Mouse (Mus musculus): ENCODE data around the gene Ddx5. TPM values are rescaled to one million over a fixed set of nuclear protein-coding genes. Genes with fewer than 3 reads are reported as not detected.
A peak's percentile ranks its signal among the peaks of the same experiment; 100 is the strongest.
"Not testable (repeated sequence)": the region's sequence is repeated elsewhere in the genome, so short reads cannot be mapped to it uniquely, and the experiment has no call there.

Ddx5 gene
- polyA plus RNA-seq, 1 experiment from 2014 or later: 515 TPM

DNA sequence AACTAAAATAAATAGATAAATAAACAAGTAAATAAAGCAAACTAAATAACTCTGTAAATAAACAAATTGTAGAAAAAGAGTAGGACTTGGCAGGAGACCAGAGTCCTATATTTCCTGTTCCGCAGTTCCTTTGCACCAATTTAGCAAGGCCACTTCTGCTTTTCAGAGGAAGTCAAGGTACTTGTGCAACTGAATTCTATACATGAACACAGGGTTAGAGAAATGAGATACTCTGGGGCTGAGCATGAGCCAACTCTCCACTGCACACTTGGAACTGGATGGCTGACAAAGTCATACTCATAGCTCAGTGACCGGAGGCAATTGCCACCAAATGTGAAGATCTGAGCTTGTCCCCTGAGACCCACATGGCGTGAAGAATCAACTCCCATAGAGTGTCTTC is 30.0 kb downstream of the Ddx5 start:
- 0 out of 2 replicates have a peak, but pooled peaks cover 3% of the 10 kb centered on the region for H3K4me1 ChIP-seq (ENCODE audit: control insufficient read depth, insufficient read depth, low read length)
- H3K36me3 ChIP-seq (ENCODE audit: control insufficient read depth, insufficient read depth, low read length): no peaks in the 10 kb centered on the region
- ATAC-seq (ENCODE audit: low FRiP score) (no peak), DNase-seq (ENCODE audit: low spot score, missing footprints) (no peak)
- 97% methylated on average over 3 of the region's 3 CpGs for WGBS
- no peaks in the 10 kb centered on the region for H3K27me3 ChIP-seq (ENCODE audit: control insufficient read depth, insufficient read depth, low read length)
- no peak overlapping the region for H3K9ac ChIP-seq (ENCODE audit: low read length)
- no peak overlapping the region for H3K4me3 ChIP-seq (ENCODE audit: low read depth, low read length)
- H3K27ac ChIP-seq (ENCODE audit: low read depth, low read length): no peak overlapping the region
- H3K9me3 ChIP-seq (ENCODE audit: control insufficient read depth, low read length): no peaks in the 10 kb centered on the region
- no peak overlapping the region for H3K4me2 ChIP-seq

DNA sequence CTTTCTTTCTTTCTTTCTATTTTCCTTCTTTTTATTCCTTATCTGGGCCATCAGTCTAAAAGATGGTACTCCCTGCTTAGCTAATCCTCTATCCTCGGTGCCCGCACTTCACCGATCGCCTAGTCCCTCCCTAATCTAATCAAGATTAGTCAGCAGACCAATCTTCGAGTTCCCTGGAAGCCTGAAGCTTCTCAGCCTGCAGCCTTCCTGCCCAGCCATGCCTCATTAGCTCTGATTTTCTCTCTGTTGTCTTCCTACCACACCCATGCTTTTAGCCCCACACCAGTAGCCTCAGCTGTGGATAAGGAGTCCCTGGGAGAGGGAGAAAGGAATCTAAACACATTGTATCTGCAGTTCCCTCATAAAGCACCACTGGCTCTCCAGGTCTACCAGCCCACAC is 33.4 kb downstream of the Ddx5 start:
- Histone ChIP-seq H3K4me2 (no peak overlapping the region), H3K27me3 (ENCODE audit: control insufficient read depth, insufficient read depth, low read length) (no peaks in the 10 kb centered on the region), H3K27ac (ENCODE audit: low read depth, low read length) (no peak overlapping the region), H3K36me3 (ENCODE audit: control insufficient read depth, insufficient read depth, low read length) (no peaks in the 10 kb centered on the region), H3K4me3 (ENCODE audit: low read depth, low read length) (no peak overlapping the region), H3K9ac (ENCODE audit: low read length) (no peak overlapping the region), H3K4me1 (ENCODE audit: control insufficient read depth, insufficient read depth, low read length) (no peaks in the 10 kb centered on the region), H3K9me3 (ENCODE audit: control insufficient read depth, low read length) (no peaks in the 10 kb centered on the region)
- ATAC-seq (ENCODE audit: low FRiP score) (no peak), DNase-seq (ENCODE audit: low spot score, missing footprints) (no peak)
- 18% methylated on average over 5 of the region's 5 CpGs for WGBS

DNA sequence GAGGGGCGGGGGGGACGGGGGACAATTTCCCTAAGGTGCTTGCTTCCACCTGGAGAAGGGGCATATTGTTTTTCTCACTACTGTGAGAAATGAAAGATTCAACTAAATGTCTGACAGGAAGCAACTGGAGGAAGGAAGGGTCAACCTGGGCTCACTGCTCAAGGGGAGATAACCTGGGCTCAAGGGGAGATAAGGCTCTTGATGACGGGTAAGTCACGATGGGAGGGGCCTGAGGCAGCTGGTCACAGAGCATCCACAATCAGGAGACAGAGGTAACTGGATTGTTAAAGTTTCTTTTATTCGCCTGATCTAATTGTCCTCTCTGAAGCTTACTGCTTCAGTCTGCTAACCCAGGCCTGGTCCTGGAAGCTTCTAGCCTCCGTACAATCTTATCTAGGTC is 35.7 kb downstream of the Ddx5 start:
- DNase-seq (ENCODE audit: low spot score, missing footprints) (no peak), ATAC-seq (ENCODE audit: low FRiP score) (no peak)
- H3K27ac ChIP-seq (ENCODE audit: low read depth, low read length): no peak overlapping the region
- 91% methylated on average over 6 of the region's 6 CpGs for WGBS
- no peak overlapping the region for H3K4me3 ChIP-seq (ENCODE audit: low read depth, low read length)
- no peak overlapping the region for H3K4me2 ChIP-seq
- H3K27me3 ChIP-seq (ENCODE audit: control insufficient read depth, insufficient read depth, low read length): no peaks in the 10 kb centered on the region
- no peaks in the 10 kb centered on the region for H3K9me3 ChIP-seq (ENCODE audit: control insufficient read depth, low read length)
- H3K4me1 ChIP-seq (ENCODE audit: control insufficient read depth, insufficient read depth, low read length): no peaks in the 10 kb centered on the region
- H3K36me3 ChIP-seq (ENCODE audit: control insufficient read depth, insufficient read depth, low read length): no peaks in the 10 kb centered on the region
- H3K9ac ChIP-seq (ENCODE audit: low read length): no peak overlapping the region

DNA sequence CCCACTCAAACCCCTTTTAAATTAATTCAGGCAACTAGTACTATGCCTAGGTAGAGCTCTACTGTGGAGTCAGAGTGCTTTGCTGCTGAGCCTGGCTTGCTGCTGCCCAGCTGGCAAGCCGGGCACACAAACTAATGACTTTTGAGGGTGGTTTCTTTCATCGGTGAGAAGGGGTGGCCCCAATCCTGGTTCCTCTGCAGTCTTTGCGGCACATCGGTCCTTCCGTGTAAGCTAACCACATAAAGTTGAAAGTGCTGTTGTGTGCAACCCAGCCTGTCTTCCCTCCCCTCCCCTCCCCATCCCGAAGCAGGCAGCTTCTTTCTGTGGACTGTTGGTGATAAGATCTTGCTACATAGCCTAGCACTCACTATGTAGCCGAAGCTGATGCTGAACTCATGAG is 36.9 kb downstream of the Ddx5 start:
- H3K27ac ChIP-seq (ENCODE audit: low read depth, low read length): no peak overlapping the region
- no peak overlapping the region for H3K4me3 ChIP-seq (ENCODE audit: low read depth, low read length)
- H3K4me1 ChIP-seq (ENCODE audit: control insufficient read depth, insufficient read depth, low read length): no peaks in the 10 kb centered on the region
- H3K9me3 ChIP-seq (ENCODE audit: control insufficient read depth, low read length): no peaks in the 10 kb centered on the region
- WGBS: 94% methylated on average over 7 of the region's 7 CpGs
- H3K36me3 ChIP-seq (ENCODE audit: control insufficient read depth, insufficient read depth, low read length): no peaks in the 10 kb centered on the region
- H3K9ac ChIP-seq (ENCODE audit: low read length): no peak overlapping the region
- H3K27me3 ChIP-seq (ENCODE audit: control insufficient read depth, insufficient read depth, low read length): no peaks in the 10 kb centered on the region
- no peak for DNase-seq (ENCODE audit: low spot score, missing footprints)
- no peak overlapping the region for H3K4me2 ChIP-seq
- no peak for ATAC-seq (ENCODE audit: low FRiP score)

DNA sequence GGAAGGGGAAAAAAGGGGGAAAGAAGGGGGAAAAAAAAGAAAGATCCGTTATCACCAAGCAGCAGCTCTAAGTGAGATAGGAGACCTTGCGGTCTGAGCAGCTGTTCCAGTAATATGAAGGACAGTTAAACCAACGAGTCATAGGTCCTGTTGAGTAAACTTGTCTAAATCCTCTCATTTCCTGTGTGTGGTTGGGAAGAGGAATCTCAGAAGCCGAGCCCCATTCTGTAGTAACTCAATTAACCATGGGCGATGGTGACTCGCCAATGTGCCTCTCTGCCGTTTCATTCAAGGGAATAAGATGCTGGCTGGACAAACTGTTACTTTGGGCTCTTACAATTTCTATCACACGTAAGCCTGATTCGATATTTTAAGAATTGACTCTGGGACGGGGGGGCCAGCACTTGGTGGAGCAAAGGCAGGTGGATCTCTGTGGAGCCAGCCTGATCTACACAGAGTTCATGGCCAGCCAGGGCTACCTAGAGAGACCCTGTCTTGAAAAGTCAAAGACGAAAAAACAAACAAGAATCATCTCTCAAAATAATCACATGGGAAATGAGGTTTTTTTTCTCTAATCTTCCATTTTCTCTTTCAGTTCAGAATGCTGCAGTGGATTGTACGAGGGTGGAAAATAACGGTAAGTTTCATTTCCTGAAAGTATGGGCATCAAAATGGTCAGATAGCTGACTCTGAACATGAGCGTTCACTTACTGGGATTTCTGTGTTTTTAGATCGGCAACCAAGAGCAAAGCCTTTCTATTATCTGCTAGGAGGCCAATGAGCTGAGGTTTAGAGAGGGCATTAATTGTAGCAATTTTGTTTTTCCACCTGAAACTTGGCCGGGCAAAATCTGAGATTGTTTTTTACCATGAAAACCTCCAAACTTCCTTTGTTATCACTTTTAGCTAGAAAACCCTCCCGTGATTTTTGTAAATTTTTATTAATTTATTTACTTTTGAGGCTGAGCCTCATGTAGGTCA is 37.7 kb downstream of the Ddx5 start, which contains the start of gene Milr1:
TSS of gene Milr1 (plus strand) at position 188 of the 980 bp plus-strand sequence.
- H3K9me3 ChIP-seq (ENCODE audit: control insufficient read depth, low read length): no peaks in the 10 kb centered on the region
- H3K4me1 ChIP-seq (ENCODE audit: control insufficient read depth, insufficient read depth, low read length): no peaks in the 10 kb centered on the region
- no peak within 1 kb of the TSS for H3K4me2 ChIP-seq
- no peaks in the 10 kb centered on the region for H3K27me3 ChIP-seq (ENCODE audit: control insufficient read depth, insufficient read depth, low read length)
- ATAC-seq (ENCODE audit: low FRiP score) (no peak), DNase-seq (ENCODE audit: low spot score, missing footprints) (no peak)
- no peak within 1 kb of the TSS for H3K4me3 ChIP-seq (ENCODE audit: low read depth, low read length)
- no peaks in the 10 kb centered on the region for H3K36me3 ChIP-seq (ENCODE audit: control insufficient read depth, insufficient read depth, low read length)
- 90% methylated on average over 17 of the region's 17 CpGs for WGBS
- no peak within 1 kb of the TSS for H3K9ac ChIP-seq (ENCODE audit: low read length)
- H3K27ac ChIP-seq (ENCODE audit: low read depth, low read length): no peak within 1 kb of the TSS

DNA sequence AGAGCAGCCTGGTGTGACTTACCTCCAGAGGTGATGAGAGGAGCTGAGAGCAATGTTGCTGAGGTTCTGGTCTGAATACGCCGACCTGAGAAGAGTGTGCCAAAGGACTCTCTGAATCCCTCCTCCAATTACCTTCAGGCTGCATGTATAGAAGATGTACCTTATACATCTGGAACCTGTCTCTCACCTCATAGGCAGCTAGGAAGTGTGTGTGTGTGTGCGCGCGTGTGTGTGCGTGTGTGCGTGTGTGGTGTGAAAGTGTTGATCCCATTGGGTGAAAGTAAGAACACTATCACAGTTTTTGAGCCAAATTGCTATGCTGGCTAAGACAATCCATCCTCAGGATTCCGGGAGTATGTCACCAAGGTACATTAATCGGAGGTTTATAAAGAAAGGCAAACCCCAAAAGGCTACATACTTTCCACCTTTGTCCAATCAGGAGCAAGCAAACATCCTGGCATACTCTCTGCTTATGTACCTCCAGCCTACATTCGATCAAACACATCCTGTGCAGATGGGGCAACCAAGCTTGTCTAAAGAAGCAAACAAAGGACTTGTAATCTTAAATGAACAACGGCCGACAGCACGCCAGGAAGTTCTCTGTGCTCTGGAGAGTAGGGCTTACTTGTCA is 38.7 kb downstream of the Ddx5 start, which contains the start of gene Pecam1:
TSS of gene Pecam1 (minus strand) at position 508 of the 631 bp plus-strand sequence.
- Histone ChIP-seq H3K36me3 (ENCODE audit: control insufficient read depth, insufficient read depth, low read length) (no peaks in the 10 kb centered on the region), H3K9me3 (ENCODE audit: control insufficient read depth, low read length) (no peaks in the 10 kb centered on the region), H3K9ac (ENCODE audit: low read length) (no peak within 1 kb of the TSS), H3K4me1 (ENCODE audit: control insufficient read depth, insufficient read depth, low read length) (no peaks in the 10 kb centered on the region), H3K27me3 (ENCODE audit: control insufficient read depth, insufficient read depth, low read length) (no peaks in the 10 kb centered on the region), H3K27ac (ENCODE audit: low read depth, low read length) (no peak within 1 kb of the TSS), H3K4me3 (ENCODE audit: low read depth, low read length) (no peak within 1 kb of the TSS), H3K4me2 (no peak within 1 kb of the TSS)
- ATAC-seq (ENCODE audit: low FRiP score): no peak
- DNase-seq (ENCODE audit: low spot score, missing footprints): no peak
- 90% methylated on average over 13 of the region's 13 CpGs for WGBS

DNA sequence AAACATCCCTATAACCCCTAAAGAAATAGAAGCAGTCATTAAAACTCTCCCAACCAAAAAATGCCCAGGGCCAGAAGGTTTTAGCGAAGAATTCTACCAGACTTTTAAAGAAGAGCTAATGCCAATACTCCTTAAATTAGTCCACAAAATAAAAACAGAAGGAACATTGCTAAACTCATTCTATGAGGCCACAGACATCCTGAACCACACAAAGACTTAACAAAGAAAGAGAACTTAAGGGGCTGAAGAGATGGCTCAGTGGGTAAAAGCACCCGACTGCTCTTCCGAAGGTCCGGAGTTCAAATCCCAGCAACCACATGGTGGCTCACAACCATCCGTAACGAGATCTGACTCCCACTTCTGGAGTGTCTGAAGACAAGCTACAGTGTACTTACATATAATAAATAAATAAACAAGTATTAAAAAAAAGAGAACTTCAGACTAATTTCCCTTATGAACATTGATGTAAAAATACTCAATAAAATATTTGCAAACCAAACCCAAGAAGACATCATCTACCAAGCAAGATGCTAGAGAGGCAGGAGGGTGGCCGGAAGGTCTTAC is 39.3 kb downstream of the Ddx5 start:
- H3K4me1 ChIP-seq (ENCODE audit: control insufficient read depth, insufficient read depth, low read length); H3K36me3 ChIP-seq (ENCODE audit: control insufficient read depth, insufficient read depth, low read length); ATAC-seq (ENCODE audit: low FRiP score); H3K4me2 ChIP-seq; H3K27ac ChIP-seq (ENCODE audit: low read depth, low read length); H3K9ac ChIP-seq (ENCODE audit: low read length); DNase-seq (ENCODE audit: low spot score, missing footprints); H3K27me3 ChIP-seq (ENCODE audit: control insufficient read depth, insufficient read depth, low read length); H3K4me3 ChIP-seq (ENCODE audit: low read depth, low read length); H3K9me3 ChIP-seq (ENCODE audit: control insufficient read depth, low read length): not testable (repeated sequence)
- 95% methylated on average over 7 of the region's 7 CpGs for WGBS

DNA sequence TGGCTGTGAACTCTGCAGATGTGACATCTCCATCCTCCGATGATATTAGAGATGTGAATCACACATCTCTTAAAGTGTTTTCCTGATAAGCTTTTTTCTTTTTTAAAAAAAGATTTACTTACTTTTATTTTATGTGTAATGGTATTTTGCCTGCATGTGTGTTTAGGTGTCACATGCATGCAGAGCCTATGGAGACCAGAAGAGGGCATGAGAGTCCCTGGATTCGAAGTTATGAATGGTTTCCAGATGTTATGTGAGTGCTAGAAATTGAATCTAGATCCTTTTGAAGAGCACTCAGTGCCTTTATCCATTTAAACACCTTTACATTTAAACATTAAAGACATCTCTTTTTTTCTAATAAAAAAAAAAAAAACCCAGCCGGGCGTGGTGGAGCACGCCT is 44.0 kb downstream of the Ddx5 start:
- H3K4me2 ChIP-seq: no peak overlapping the region
- no peaks in the 10 kb centered on the region for H3K27me3 ChIP-seq (ENCODE audit: control insufficient read depth, insufficient read depth, low read length)
- H3K9me3 ChIP-seq (ENCODE audit: control insufficient read depth, low read length): no peaks in the 10 kb centered on the region
- H3K9ac ChIP-seq (ENCODE audit: low read length): no peak overlapping the region
- no peaks in the 10 kb centered on the region for H3K36me3 ChIP-seq (ENCODE audit: control insufficient read depth, insufficient read depth, low read length)
- no peak overlapping the region for H3K27ac ChIP-seq (ENCODE audit: low read depth, low read length)
- no peak for DNase-seq (ENCODE audit: low spot score, missing footprints)
- H3K4me1 ChIP-seq (ENCODE audit: control insufficient read depth, insufficient read depth, low read length): no peaks in the 10 kb centered on the region
- H3K4me3 ChIP-seq (ENCODE audit: low read depth, low read length): no peak overlapping the region
- WGBS: 95% methylated on average over 5 of the region's 5 CpGs
- no peak for ATAC-seq (ENCODE audit: low FRiP score)

DNA sequence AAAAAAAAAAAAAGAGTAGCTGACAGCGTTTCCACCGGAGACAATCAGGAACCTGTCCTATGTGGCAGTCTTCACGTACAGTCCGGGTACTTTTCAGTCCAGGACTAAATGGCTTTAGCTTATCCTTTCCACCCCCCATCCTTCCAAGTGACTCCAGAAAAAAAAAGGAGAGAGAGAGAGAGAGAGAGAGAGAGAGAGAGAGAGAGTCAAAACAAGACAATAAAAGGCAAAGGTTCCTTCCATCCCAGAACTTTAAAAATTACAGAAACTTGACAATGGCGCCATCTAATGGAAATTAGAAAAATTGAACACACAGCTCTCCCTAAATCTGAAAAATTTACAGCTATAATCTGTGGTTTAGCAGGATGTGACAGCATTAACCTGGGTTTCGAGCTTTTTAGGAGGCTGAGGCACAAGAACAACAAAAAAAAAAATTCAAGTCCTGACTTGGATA is 46.6 kb downstream of the Ddx5 start:
- Histone ChIP-seq H3K4me1 (ENCODE audit: control insufficient read depth, insufficient read depth, low read length) (peaks cover 4% of the 10 kb centered on the region; the same call in 1 of the 2 replicates), H3K9ac (ENCODE audit: low read length) (no peak overlapping the region), H3K27me3 (ENCODE audit: control insufficient read depth, insufficient read depth, low read length) (no peaks in the 10 kb centered on the region), H3K4me3 (ENCODE audit: low read depth, low read length) (no peak overlapping the region), H3K36me3 (ENCODE audit: control insufficient read depth, insufficient read depth, low read length) (no peaks in the 10 kb centered on the region), H3K9me3 (ENCODE audit: control insufficient read depth, low read length) (no peaks in the 10 kb centered on the region), H3K27ac (ENCODE audit: low read depth, low read length) (no peak overlapping the region), H3K4me2 (no peak overlapping the region)
- DNase-seq (ENCODE audit: low spot score, missing footprints) (peak; percentile 91), ATAC-seq (ENCODE audit: low FRiP score) (no peak)
- 48% methylated on average over 5 of the region's 6 CpGs for WGBS
